Mouse (Mus musculus): ENCODE measurements around the gene Ccdc7a. TPM values are rescaled to one million over a fixed set of nuclear protein-coding genes. Genes with fewer than 3 reads are reported as not detected.

The Ccdc7a gene
- polyA plus RNA-seq, 1 experiment from 2014 or later, result not detected

GRCm38 (mm10) chr8:128735692-128736091 is 329.6 kb downstream of the Ccdc7a start:
- Histone ChIP-seq H3K4me2 (replicated peaks; ENCODE audit: low read depth, low read length) (no peak overlapping the region), H3K27ac (ENCODE audit: low read length) (no peak overlapping the region), H3K9ac (replicated peaks; ENCODE audit: low read length) (no peak overlapping the region), H3K4me1 (ENCODE audit: insufficient read depth, low read length) (no peaks in the 10 kb centered on the region), H3K4me3 (ENCODE audit: low read length) (no peak overlapping the region), H3K27me3 (ENCODE audit: insufficient read depth, low read length) (no peaks in the 10 kb centered on the region), H3K9me3 (ENCODE audit: low read length) (no peaks in the 10 kb centered on the region), H3K36me3 (ENCODE audit: insufficient read depth, low read length) (peaks cover 45% of the 10 kb centered on the region)
- ATAC-seq (ENCODE audit: low FRiP score, low TSS enrichment), result no peak
- WGBS, result 98% methylated on average over 3 of the region's 3 CpGs

DNA sequence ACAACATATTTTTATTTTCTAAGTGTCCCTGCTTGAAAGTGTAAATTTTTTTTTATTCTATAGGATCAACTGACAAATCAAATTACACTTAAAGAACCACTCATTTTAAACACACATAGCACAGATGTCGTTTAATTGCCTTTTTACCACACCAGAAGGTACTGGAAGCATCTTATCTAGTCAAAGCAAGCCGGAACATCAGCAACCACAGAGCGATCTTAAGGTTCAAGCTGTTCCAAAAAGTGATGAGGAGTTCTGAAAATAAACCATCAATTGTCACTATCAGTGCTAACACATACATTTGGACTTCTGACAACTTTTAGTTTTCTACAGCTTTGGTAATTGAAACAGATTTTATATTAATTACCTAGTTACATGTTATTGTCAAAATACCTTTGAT is 331.2 kb downstream of the Ccdc7a start:
- H3K9ac ChIP-seq (replicated peaks; ENCODE audit: low read length), result no peak overlapping the region
- H3K27ac ChIP-seq (ENCODE audit: low read length), result no peak overlapping the region
- no peak for ATAC-seq (ENCODE audit: low FRiP score, low TSS enrichment)
- no peak overlapping the region for H3K4me3 ChIP-seq (ENCODE audit: low read length)
- H3K4me2 ChIP-seq (replicated peaks; ENCODE audit: low read depth, low read length), result no peak overlapping the region
- 95% methylated on average over 3 of the region's 3 CpGs for WGBS
- no peaks in the 10 kb centered on the region for H3K9me3 ChIP-seq (ENCODE audit: low read length)
- H3K27me3 ChIP-seq (ENCODE audit: insufficient read depth, low read length), result no peaks in the 10 kb centered on the region
- H3K36me3 ChIP-seq (ENCODE audit: insufficient read depth, low read length), result peaks cover 51% of the 10 kb centered on the region
- no peaks in the 10 kb centered on the region for H3K4me1 ChIP-seq (ENCODE audit: insufficient read depth, low read length)

GRCm38 (mm10) chr8:128732254-128732653 is 333.1 kb downstream of the Ccdc7a start:
- Histone ChIP-seq H3K9ac (replicated peaks; ENCODE audit: low read length) (no peak overlapping the region), H3K4me3 (ENCODE audit: low read length) (no peak overlapping the region), H3K27ac (ENCODE audit: low read length) (no peak overlapping the region), H3K4me2 (replicated peaks; ENCODE audit: low read depth, low read length) (no peak overlapping the region), H3K4me1 (ENCODE audit: insufficient read depth, low read length) (no peaks in the 10 kb centered on the region), H3K36me3 (ENCODE audit: insufficient read depth, low read length) (peaks cover 52% of the 10 kb centered on the region), H3K27me3 (ENCODE audit: insufficient read depth, low read length) (no peaks in the 10 kb centered on the region), H3K9me3 (ENCODE audit: low read length) (no peaks in the 10 kb centered on the region)
- 67% methylated on average over 2 of the region's 2 CpGs for WGBS
- ATAC-seq (ENCODE audit: low FRiP score, low TSS enrichment), result no peak

GRCm38 (mm10) chr8:128727213-128727612 is 338.1 kb downstream of the Ccdc7a start:
- H3K36me3 ChIP-seq (ENCODE audit: insufficient read depth, low read length), result peaks cover 60% of the 10 kb centered on the region
- WGBS, result 100% methylated on average over 1 of the region's 1 CpGs

GRCm38 (mm10) chr8:128724819-128725218 is 340.5 kb downstream of the Ccdc7a start:
- Histone ChIP-seq H3K36me3 (ENCODE audit: insufficient read depth, low read length) (peaks cover 48% of the 10 kb centered on the region), H3K4me2 (replicated peaks; ENCODE audit: low read depth, low read length) (no peak overlapping the region), H3K4me1 (ENCODE audit: insufficient read depth, low read length) (no peaks in the 10 kb centered on the region), H3K9ac (replicated peaks; ENCODE audit: low read length) (no peak overlapping the region), H3K27ac (ENCODE audit: low read length) (no peak overlapping the region), H3K9me3 (ENCODE audit: low read length) (no peaks in the 10 kb centered on the region), H3K4me3 (ENCODE audit: low read length) (no peak overlapping the region), H3K27me3 (ENCODE audit: insufficient read depth, low read length) (no peaks in the 10 kb centered on the region)
- WGBS, result 60% methylated on average over 1 of the region's 1 CpGs
- no peak for ATAC-seq (ENCODE audit: low FRiP score, low TSS enrichment)

More at GRCm38 (mm10) chr8:128727213-128727612, 338.1 kb downstream of the Ccdc7a start:
- H3K9me3 ChIP-seq (ENCODE audit: low read length), result no peaks in the 10 kb centered on the region
- no peaks in the 10 kb centered on the region for H3K4me1 ChIP-seq (ENCODE audit: insufficient read depth, low read length)
- H3K4me2 ChIP-seq (replicated peaks; ENCODE audit: low read depth, low read length), result no peak overlapping the region
- H3K27me3 ChIP-seq (ENCODE audit: insufficient read depth, low read length), result no peaks in the 10 kb centered on the region
- no peak overlapping the region for H3K9ac ChIP-seq (replicated peaks; ENCODE audit: low read length)
- no peak overlapping the region for H3K4me3 ChIP-seq (ENCODE audit: low read length)
- H3K27ac ChIP-seq (ENCODE audit: low read length), result no peak overlapping the region
- ATAC-seq (ENCODE audit: low FRiP score, low TSS enrichment), result no peak

- Histone ChIP-seq H3K9ac (replicated peaks; ENCODE audit: low read length) (no peak overlapping the region), H3K4me1 (ENCODE audit: insufficient read depth, low read length) (no peaks in the 10 kb centered on the region), H3K36me3 (ENCODE audit: insufficient read depth, low read length) (peaks cover 61% of the 10 kb centered on the region), H3K27me3 (ENCODE audit: insufficient read depth, low read length) (no peaks in the 10 kb centered on the region), H3K9me3 (ENCODE audit: low read length) (no peaks in the 10 kb centered on the region), H3K4me3 (ENCODE audit: low read length) (no peak overlapping the region), H3K27ac (ENCODE audit: low read length) (no peak overlapping the region), H3K4me2 (replicated peaks; ENCODE audit: low read depth, low read length) (no peak overlapping the region)
- no peak for ATAC-seq (ENCODE audit: low FRiP score, low TSS enrichment)
Observed at GRCm38 (mm10) chr8:128716184-128716583, 349.1 kb downstream of the Ccdc7a start.

- Histone ChIP-seq H3K4me1 (ENCODE audit: insufficient read depth, low read length) (no peaks in the 10 kb centered on the region), H3K4me2 (replicated peaks; ENCODE audit: low read depth, low read length) (no peak overlapping the region), H3K27ac (ENCODE audit: low read length) (no peak overlapping the region), H3K9me3 (ENCODE audit: low read length) (no peaks in the 10 kb centered on the region), H3K36me3 (ENCODE audit: insufficient read depth, low read length) (peaks cover 46% of the 10 kb centered on the region), H3K4me3 (ENCODE audit: low read length) (no peak overlapping the region), H3K9ac (replicated peaks; ENCODE audit: low read length) (no peak overlapping the region), H3K27me3 (ENCODE audit: insufficient read depth, low read length) (no peaks in the 10 kb centered on the region)
- 49% methylated on average over 3 of the region's 3 CpGs for WGBS
- ATAC-seq (ENCODE audit: low FRiP score, low TSS enrichment), result no peak
Observed at GRCm38 (mm10) chr8:128709261-128709660, 356.1 kb downstream of the Ccdc7a start.

GRCm38 (mm10) chr8:128704836-128705235 is 360.5 kb downstream of the Ccdc7a start:
- 96% methylated on average over 2 of the region's 2 CpGs for WGBS
- H3K4me2 ChIP-seq (replicated peaks; ENCODE audit: low read depth, low read length), result no peak overlapping the region

DNA sequence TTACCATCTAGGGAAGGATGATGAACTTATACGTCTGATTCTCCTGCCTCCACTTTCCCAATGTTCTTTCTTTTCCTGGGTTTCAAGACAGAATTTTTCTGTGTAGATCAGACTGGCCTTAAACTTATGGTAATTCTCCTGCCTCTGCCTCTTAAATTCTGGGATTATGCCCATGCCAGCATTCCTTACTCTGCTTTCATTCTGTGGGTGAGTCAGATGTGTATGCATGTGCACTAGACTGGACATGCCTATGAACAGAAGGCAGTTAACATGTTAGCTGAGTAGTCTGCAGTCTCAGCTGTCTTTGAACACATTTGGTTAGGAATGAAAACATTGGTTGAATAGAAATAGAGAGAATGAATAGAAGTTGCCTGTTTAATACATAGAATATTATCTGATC is 360.9 kb downstream of the Ccdc7a start:
- Histone ChIP-seq H3K9me3 (ENCODE audit: low read length) (no peaks in the 10 kb centered on the region), H3K36me3 (ENCODE audit: insufficient read depth, low read length) (peaks cover 18% of the 10 kb centered on the region; the same call in 1 of the 2 replicates), H3K27ac (ENCODE audit: low read length) (no peak overlapping the region), H3K4me2 (replicated peaks; ENCODE audit: low read depth, low read length) (no peak overlapping the region), H3K4me3 (ENCODE audit: low read length) (no peak overlapping the region), H3K27me3 (ENCODE audit: insufficient read depth, low read length) (no peaks in the 10 kb centered on the region), H3K4me1 (ENCODE audit: insufficient read depth, low read length) (0 out of 2 replicates have a peak, but pooled peaks cover 8% of the 10 kb centered on the region), H3K9ac (replicated peaks; ENCODE audit: low read length) (no peak overlapping the region)
- ATAC-seq (ENCODE audit: low FRiP score, low TSS enrichment), result no peak
- 90% methylated on average over 1 of the region's 1 CpGs for WGBS

More at GRCm38 (mm10) chr8:128704836-128705235, 360.5 kb downstream of the Ccdc7a start:
- H3K9ac ChIP-seq (replicated peaks; ENCODE audit: low read length), result no peak overlapping the region
- H3K27me3 ChIP-seq (ENCODE audit: insufficient read depth, low read length), result no peaks in the 10 kb centered on the region
- no peaks in the 10 kb centered on the region for H3K9me3 ChIP-seq (ENCODE audit: low read length)
- H3K4me1 ChIP-seq (ENCODE audit: insufficient read depth, low read length), result 0 out of 2 replicates have a peak, but pooled peaks cover 8% of the 10 kb centered on the region
- no peak overlapping the region for H3K27ac ChIP-seq (ENCODE audit: low read length)
- no peak overlapping the region for H3K4me3 ChIP-seq (ENCODE audit: low read length)
- peaks cover 18% of the 10 kb centered on the region; the same call in 1 of the 2 replicates for H3K36me3 ChIP-seq (ENCODE audit: insufficient read depth, low read length)
- no peak for ATAC-seq (ENCODE audit: low FRiP score, low TSS enrichment)

- 77% methylated on average over 3 of the region's 3 CpGs for WGBS
- H3K9me3 ChIP-seq (ENCODE audit: low read length), result no peaks in the 10 kb centered on the region
- H3K27me3 ChIP-seq (ENCODE audit: insufficient read depth, low read length), result no peaks in the 10 kb centered on the region
- H3K9ac ChIP-seq (replicated peaks; ENCODE audit: low read length), result no peak overlapping the region
- ATAC-seq (ENCODE audit: low FRiP score, low TSS enrichment), result no peak
- H3K27ac ChIP-seq (ENCODE audit: low read length), result no peak overlapping the region
- H3K4me1 ChIP-seq (ENCODE audit: insufficient read depth, low read length), result 0 out of 2 replicates have a peak, but pooled peaks cover 5% of the 10 kb centered on the region
- no peaks in the 10 kb centered on the region for H3K36me3 ChIP-seq (ENCODE audit: insufficient read depth, low read length)
- no peak overlapping the region for H3K4me2 ChIP-seq (replicated peaks; ENCODE audit: low read depth, low read length)
- H3K4me3 ChIP-seq (ENCODE audit: low read length), result no peak overlapping the region
Observed at GRCm38 (mm10) chr8:128697945-128698344, 367.4 kb downstream of the Ccdc7a start.

Measured in kidney, embryonic 16.5 days (tissue).